Mouse (Mus musculus) pancreas, adult 10 weeks (tissue): ENCODE data around the gene Ly6c1. TPM values are rescaled to one million over a fixed set of nuclear protein-coding genes. Genes with fewer than 3 reads are reported as not detected.

ENCODE experiments used
- polyA plus RNA-seq: library from polyadenylated mRNA; stranded (reverse); fragments of 350-450 nt; fragmentation: Illumina TruSeq; extraction: RNeasy Lipid Tissue Mini Kit (QIAGEN cat#74804); gene quantifications from one replicate; pipeline ENCODE4 v1.2.3, GENCODE M21; 2015; ENCODE audit warnings: low read depth, low replicate concordance; ENCODE audit not compliant: insufficient read depth

The Ly6c1 gene
- 182 TPM for polyA plus RNA-seq

GRCm38 (mm10) chr15:75048642-75049261 is at the start of gene Ly6c1:
TSS of gene Ly6c1 (minus strand) at chr15:75048830.

Other genes starting within 250 kb of the Ly6c1 start
- gene Gml2, start 229.8 kb downstream of the Ly6c1 start, polyA plus RNA-seq, result not detected
- not detected for gene 2010109I03Rik, start 151.8 kb downstream of the Ly6c1 start, polyA plus RNA-seq
- not detected for gene Ly6i, start 65.4 kb downstream of the Ly6c1 start, polyA plus RNA-seq
- 175 TPM for gene Ly6a, start 50.8 kb downstream of the Ly6c1 start, polyA plus RNA-seq
- 0.98 TPM for gene Ly6c2, start 63.1 kb upstream of the Ly6c1 start, polyA plus RNA-seq
- not detected for gene Ly6g, start 106.4 kb upstream of the Ly6c1 start, polyA plus RNA-seq
- gene BC025446, start 167.5 kb upstream of the Ly6c1 start, polyA plus RNA-seq, result not detected
- not detected for gene Ly6f, start 219.6 kb upstream of the Ly6c1 start, polyA plus RNA-seq